Mouse (Mus musculus) small intestine, adult 2 months (tissue): ENCODE data around the gene Ubn1. TPM values are rescaled to one million over a fixed set of nuclear protein-coding genes. Genes with fewer than 3 reads are reported as not detected.

Experiments used
- H3K27ac ChIP-seq: fragments of 200-500 bp; 2 replicates; pipeline ENCODE4 v1.5.1; 2012; ENCODE audit warnings: low read depth, low read length, control low read depth, inconsistent platforms; ENCODE audit not compliant: insufficient read depth
- H3K27me3 ChIP-seq: fragments of 200-500 bp; 2 replicates; pipeline ENCODE4 v1.6.1; 2012; ENCODE audit warnings: mild to moderate bottlenecking, moderate library complexity, low read length, inconsistent platforms; ENCODE audit not compliant: control insufficient read depth, insufficient read depth
- H3K36me3 ChIP-seq: fragments of 200-500 bp; 2 replicates; pipeline ENCODE4 v1.6.1; 2012; ENCODE audit warnings: mild to moderate bottlenecking, low read length, control low read depth, inconsistent platforms; ENCODE audit not compliant: control insufficient read depth, insufficient read depth
- H3K4me1 ChIP-seq: fragments of 200-500 bp; 2 replicates; pipeline ENCODE4 v1.6.1; 2012; ENCODE audit warnings: low read length, inconsistent platforms, mixed read lengths; ENCODE audit not compliant: control insufficient read depth, insufficient read depth, insufficient read length
- H3K4me3 ChIP-seq: fragments of 200-500 bp; 2 replicates; pipeline ENCODE4 v1.5.1; 2012; ENCODE audit warnings: low read depth, mild to moderate bottlenecking, control low read depth, inconsistent platforms, low read length, moderate library complexity
- CTCF ChIP-seq: fragments of 200-500 bp; IDR thresholded peaks from 2 replicates; pipeline ENCODE4 v1.5.1; 2012; ENCODE audit warnings: low read depth, mild to moderate bottlenecking, control low read depth, inconsistent platforms, low read length, moderate library complexity, mixed read lengths; ENCODE audit not compliant: insufficient replicate concordance, insufficient read length; ENCODE audit errors: extremely low read depth
- POLR2A ChIP-seq: fragments of 200-500 bp; IDR thresholded peaks from 2 replicates; pipeline ENCODE4 v1.6.1; 2012; ENCODE audit warnings: low read depth, mild to moderate bottlenecking, control low read depth, inconsistent platforms, low read length, moderate library complexity
- WGBS: fragments of 180-500 bp; shearing (Covaris S2); methylation state at CpG from one replicate; pipeline ENCODE4 v1.1.7; 2018; 5-methylcytosine and 5-hydroxymethylcytosine counted together
- polyA plus RNA-seq: library from polyadenylated mRNA; depleted of rRNA; stranded (reverse); fragments of >200 nt; gene quantifications from 2 replicates; pipeline ENCODE4 v1.2.3, GENCODE M21; 2012

The Ubn1 gene
- polyA plus RNA-seq, 1 experiment = 25.8 TPM

- no peak overlapping the region for H3K4me3 ChIP-seq
- no peaks in the 10 kb centered on the region; the same call in 1 of the 2 replicates for H3K4me1 ChIP-seq
- TF ChIP-seq CTCF (no peak), POLR2A (no peak)
- H3K36me3 ChIP-seq = peaks cover 83% of the 10 kb centered on the region
- H3K27me3 ChIP-seq = no peaks in the 10 kb centered on the region
- WGBS = 79% methylated on average over 5 of the region's 5 CpGs
- H3K27ac ChIP-seq = no peak overlapping the region
Measured at GRCm38 (mm10) chr16:5036649-5037234, 13.1 kb upstream of the Ubn1 start.

- Histone ChIP-seq H3K36me3 (peaks cover 33% of the 10 kb centered on the region), H3K4me3 (no peak overlapping the region), H3K27me3 (no peaks in the 10 kb centered on the region), H3K27ac (no peak overlapping the region), H3K4me1 (no peaks in the 10 kb centered on the region; the same call in 1 of the 2 replicates)
- no peak for TF ChIP-seq CTCF
- TF ChIP-seq POLR2A = no peak
- 91% methylated on average over 3 of the region's 3 CpGs for WGBS
Measured at GRCm38 (mm10) chr16:5045322-5045721, 4.5 kb upstream of the Ubn1 start.

DNA sequence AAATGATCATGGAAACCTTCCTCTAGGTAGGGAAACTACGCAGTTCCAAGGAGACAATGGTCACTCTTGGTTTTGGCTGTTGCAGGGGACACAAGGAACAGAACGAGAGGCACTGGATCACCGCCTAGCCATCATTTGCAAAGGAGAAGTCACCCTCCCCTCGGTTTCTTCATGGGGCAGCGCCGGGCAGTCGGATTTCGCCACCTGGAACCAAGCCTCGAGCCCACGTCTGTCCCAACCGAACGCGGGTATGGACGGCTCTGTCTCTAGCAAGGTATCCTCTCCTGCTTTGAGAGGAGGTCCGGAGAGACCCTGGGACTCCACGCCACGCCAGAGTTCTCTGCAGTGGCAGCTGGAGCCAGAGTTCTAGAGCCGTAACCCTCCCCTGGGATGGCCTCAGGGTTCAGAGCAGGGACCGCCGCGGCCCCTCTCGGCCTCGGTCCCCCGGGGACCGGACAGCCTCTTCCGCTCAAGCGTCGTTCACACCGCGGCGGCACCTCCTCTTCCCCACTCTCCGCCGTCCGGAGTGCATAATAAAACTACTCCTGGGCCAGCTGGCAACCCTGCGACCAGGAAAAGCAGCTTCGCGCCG, 579 bp upstream of the Ubn1 start:
- Histone ChIP-seq H3K4me1 (peaks cover 4% of the 10 kb centered on the region), H3K27ac (peak overlapping the region; percentile 84), H3K27me3 (no peaks in the 10 kb centered on the region), H3K4me3 (peak overlapping the region; percentile 91), H3K36me3 (peaks cover 14% of the 10 kb centered on the region)
- WGBS = under 1% methylated on average over 38 of the region's 38 CpGs
- TF ChIP-seq POLR2A (no peak), CTCF (no peak)

- H3K27me3 ChIP-seq = no peaks in the 10 kb centered on the region
- TF ChIP-seq POLR2A (no peak), CTCF (no peak)
- peaks cover 19% of the 10 kb centered on the region for H3K36me3 ChIP-seq
- peaks cover 4% of the 10 kb centered on the region for H3K4me1 ChIP-seq
- peak overlapping the region; percentile 95 for H3K27ac ChIP-seq
- WGBS = under 1% methylated on average over 78 of the region's 78 CpGs
- H3K4me3 ChIP-seq = peak overlapping the region; percentile 78
Measured at GRCm38 (mm10) chr16:5050251-5051110, 624 bp downstream of the Ubn1 start.

- no peak overlapping the region for H3K27ac ChIP-seq
- TF ChIP-seq POLR2A (no peak), CTCF (no peak)
- no peak overlapping the region for H3K4me3 ChIP-seq
- peaks cover 40% of the 10 kb centered on the region for H3K36me3 ChIP-seq
- 89% methylated on average over 1 of the region's 1 CpGs for WGBS
- H3K4me1 ChIP-seq = no peaks in the 10 kb centered on the region
- no peaks in the 10 kb centered on the region for H3K27me3 ChIP-seq
Measured at GRCm38 (mm10) chr16:5058114-5058513, 8.3 kb downstream of the Ubn1 start.

- TF ChIP-seq POLR2A (no peak), CTCF (no peak)
- peaks cover 42% of the 10 kb centered on the region for H3K36me3 ChIP-seq
- WGBS = 97% methylated on average over 4 of the region's 4 CpGs
- no peak overlapping the region for H3K4me3 ChIP-seq
- no peak overlapping the region for H3K27ac ChIP-seq
- no peaks in the 10 kb centered on the region for H3K4me1 ChIP-seq
- H3K27me3 ChIP-seq = no peaks in the 10 kb centered on the region
Measured at GRCm38 (mm10) chr16:5063472-5063871, 13.6 kb downstream of the Ubn1 start.

- Histone ChIP-seq H3K27ac (no peak overlapping the region), H3K4me1 (no peaks in the 10 kb centered on the region), H3K27me3 (no peaks in the 10 kb centered on the region), H3K4me3 (no peak overlapping the region), H3K36me3 (peaks cover 55% of the 10 kb centered on the region)
- WGBS = 85% methylated on average over 3 of the region's 3 CpGs
- TF ChIP-seq POLR2A (no peak), CTCF (no peak)
Measured at GRCm38 (mm10) chr16:5070321-5070720, 20.5 kb downstream of the Ubn1 start.
